Mouse (Mus musculus): ENCODE results near the gene Vgll4. TPM values are rescaled to one million over a fixed set of nuclear protein-coding genes. Genes with fewer than 3 reads are reported as not detected.

The Vgll4 gene
- polyA plus RNA-seq, 1 experiment from 2014 or later = 111 TPM

DNA sequence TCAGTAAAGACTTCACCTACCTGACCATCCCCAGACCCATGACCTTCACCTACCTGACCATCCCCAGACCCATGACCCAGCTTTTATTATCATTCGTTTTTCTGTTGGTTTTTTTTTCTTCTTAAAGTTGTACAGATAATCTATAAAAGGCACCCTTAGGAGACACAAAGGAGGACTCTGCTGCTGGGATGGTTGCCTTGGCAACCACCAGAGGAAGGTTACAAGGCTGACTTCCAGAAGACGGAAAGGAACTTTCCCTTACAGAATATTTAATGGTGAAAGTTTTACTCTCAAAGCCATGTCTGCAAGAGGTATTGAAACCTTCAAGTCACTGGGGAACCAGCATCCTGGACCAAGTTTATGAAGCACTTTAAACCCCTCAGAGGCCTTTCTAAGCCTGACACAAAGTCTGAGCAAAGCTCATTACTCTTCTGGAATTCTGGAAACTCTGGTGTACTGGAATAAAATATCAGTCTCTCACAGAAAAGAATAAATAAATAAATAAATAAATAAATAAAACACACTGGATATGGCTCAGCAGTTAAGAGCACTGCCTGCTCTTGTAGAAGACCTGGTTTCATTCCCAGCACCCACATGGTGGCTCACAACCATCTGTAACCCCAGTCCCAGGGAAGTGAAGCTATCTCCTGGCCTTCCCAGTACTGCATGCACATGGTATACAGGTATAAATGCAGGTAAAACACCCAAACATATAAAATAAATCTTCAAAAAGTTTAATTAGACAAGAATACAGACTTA is 3.2 kb downstream of the Vgll4 start:
- TF ChIP-seq CTCF (IDR thresholded peaks at IDR 0.05; ENCODE audit: low read depth) = no peak
- H3K9ac ChIP-seq = no peak overlapping the region
- no peaks in the 10 kb centered on the region for H3K9me3 ChIP-seq (ENCODE audit: low read depth, low read length)
- 45% methylated on average over 2 of the region's 2 CpGs for WGBS
- no peak for DNase-seq
- no peak overlapping the region for H3K4me3 ChIP-seq (ENCODE audit: low read depth, low read length)
- H3K36me3 ChIP-seq (ENCODE audit: insufficient read depth) = no peaks in the 10 kb centered on the region
- H3K27ac ChIP-seq (ENCODE audit: low read depth) = no peak overlapping the region
- peaks cover 9% of the 10 kb centered on the region; the same call in 1 of the 2 replicates for H3K4me1 ChIP-seq (ENCODE audit: insufficient read depth)
- H3K27me3 ChIP-seq (ENCODE audit: insufficient read depth, low read length) = peaks cover 23% of the 10 kb centered on the region
- ATAC-seq (ENCODE audit: insufficient read depth) = no peak
- peak overlapping the region; percentile 99; the same call in 1 of the 2 replicates for H3K4me2 ChIP-seq

GRCm38 (mm10) chr6:114965802-114966201 is 4.0 kb downstream of the Vgll4 start:
- no peak overlapping the region for H3K4me3 ChIP-seq (ENCODE audit: low read depth, low read length)
- DNase-seq = no peak
- peaks cover 23% of the 10 kb centered on the region for H3K27me3 ChIP-seq (ENCODE audit: insufficient read depth, low read length)
- 59% methylated on average over 3 of the region's 3 CpGs for WGBS
- no peak for ATAC-seq (ENCODE audit: insufficient read depth)
- no peaks in the 10 kb centered on the region for H3K36me3 ChIP-seq (ENCODE audit: insufficient read depth)
- H3K9me3 ChIP-seq (ENCODE audit: low read depth, low read length) = no peaks in the 10 kb centered on the region
- H3K9ac ChIP-seq = no peak overlapping the region
- peaks cover 9% of the 10 kb centered on the region; the same call in 1 of the 2 replicates for H3K4me1 ChIP-seq (ENCODE audit: insufficient read depth)
- H3K4me2 ChIP-seq = no peak overlapping the region
- no peak for TF ChIP-seq CTCF (IDR thresholded peaks at IDR 0.05; ENCODE audit: low read depth)
- no peak overlapping the region for H3K27ac ChIP-seq (ENCODE audit: low read depth)

- no peaks in the 10 kb centered on the region for H3K9me3 ChIP-seq (ENCODE audit: low read depth, low read length)
- peaks cover 23% of the 10 kb centered on the region for H3K27me3 ChIP-seq (ENCODE audit: insufficient read depth, low read length)
- no peaks in the 10 kb centered on the region for H3K36me3 ChIP-seq (ENCODE audit: insufficient read depth)
- peaks cover 9% of the 10 kb centered on the region; the same call in 1 of the 2 replicates for H3K4me1 ChIP-seq (ENCODE audit: insufficient read depth)
- WGBS = 55% methylated on average over 8 of the region's 8 CpGs
- ATAC-seq (ENCODE audit: insufficient read depth) = no peak
- H3K9ac ChIP-seq = no peak overlapping the region
- DNase-seq = no peak
- H3K27ac ChIP-seq (ENCODE audit: low read depth) = no peak overlapping the region
- no peak for TF ChIP-seq CTCF (IDR thresholded peaks at IDR 0.05; ENCODE audit: low read depth)
- no peak overlapping the region for H3K4me2 ChIP-seq
- no peak overlapping the region for H3K4me3 ChIP-seq (ENCODE audit: low read depth, low read length)
These were observed 4.4 kb downstream of the Vgll4 start for GRCm38 (mm10) chr6:114965396-114965795.

GRCm38 (mm10) chr6:114964235-114964634 is 5.6 kb downstream of the Vgll4 start:
- H3K36me3 ChIP-seq (ENCODE audit: insufficient read depth) = no peaks in the 10 kb centered on the region
- H3K27ac ChIP-seq (ENCODE audit: low read depth) = peak overlapping the region; percentile 26; the same call in 1 of the 2 replicates
- ATAC-seq (ENCODE audit: insufficient read depth) = no peak

DNA sequence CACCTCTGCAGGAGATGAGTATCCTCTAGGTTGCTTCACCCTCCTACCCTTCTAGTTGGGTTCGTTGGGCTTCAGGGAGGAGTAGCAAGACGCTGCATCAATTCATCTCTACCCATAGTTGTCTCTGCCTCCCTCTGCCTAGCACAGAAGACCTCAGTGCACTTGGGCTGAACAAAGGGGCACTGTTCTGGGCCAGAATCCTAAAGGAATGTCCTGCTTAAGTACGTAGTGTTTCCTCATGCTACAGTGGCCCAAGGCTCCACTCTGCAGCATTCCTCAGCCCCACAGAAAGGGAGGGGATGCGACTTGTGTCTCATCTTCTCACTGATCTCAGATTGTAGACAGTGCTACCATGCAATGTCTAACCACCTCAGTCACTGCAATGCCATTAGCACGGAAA is 6.2 kb downstream of the Vgll4 start:
- Histone ChIP-seq H3K27ac (ENCODE audit: low read depth) (0 out of 2 replicates have a peak overlapping the region, but pooled peaks have one; percentile 26), H3K9me3 (ENCODE audit: low read depth, low read length) (no peaks in the 10 kb centered on the region), H3K4me3 (ENCODE audit: low read depth, low read length) (no peak overlapping the region), H3K4me2 (no peak overlapping the region), H3K4me1 (ENCODE audit: insufficient read depth) (peaks cover 10% of the 10 kb centered on the region; the same call in 1 of the 2 replicates), H3K9ac (no peak overlapping the region), H3K27me3 (ENCODE audit: insufficient read depth, low read length) (peaks cover 10% of the 10 kb centered on the region; the same call in 1 of the 2 replicates), H3K36me3 (ENCODE audit: insufficient read depth) (no peaks in the 10 kb centered on the region)
- ATAC-seq (ENCODE audit: insufficient read depth) = peak; percentile 33; the same call in 1 of the 2 replicates
- TF ChIP-seq CTCF (IDR thresholded peaks at IDR 0.05; ENCODE audit: low read depth) = no peak
- peak; percentile 34 for DNase-seq
- WGBS = 53% methylated on average over 5 of the region's 5 CpGs

More at GRCm38 (mm10) chr6:114964235-114964634, 5.6 kb downstream of the Vgll4 start:
- WGBS = 65% methylated on average over 2 of the region's 2 CpGs
- H3K27me3 ChIP-seq (ENCODE audit: insufficient read depth, low read length) = peaks cover 15% of the 10 kb centered on the region
- H3K9ac ChIP-seq = no peak overlapping the region
- DNase-seq = peak; percentile 24
- H3K4me1 ChIP-seq (ENCODE audit: insufficient read depth) = peaks cover 9% of the 10 kb centered on the region; the same call in 1 of the 2 replicates
- no peak for TF ChIP-seq CTCF (IDR thresholded peaks at IDR 0.05; ENCODE audit: low read depth)
- H3K4me2 ChIP-seq = no peak overlapping the region
- no peaks in the 10 kb centered on the region for H3K9me3 ChIP-seq (ENCODE audit: low read depth, low read length)
- no peak overlapping the region for H3K4me3 ChIP-seq (ENCODE audit: low read depth, low read length)

- DNase-seq (peak; percentile 71), ATAC-seq (ENCODE audit: insufficient read depth) (no peak; the same call in 1 of the 2 replicates)
- H3K4me2 ChIP-seq = 0 out of 2 replicates have a peak overlapping the region, but pooled peaks have one; percentile 4
- TF ChIP-seq CTCF (IDR thresholded peaks at IDR 0.05; ENCODE audit: low read depth) = no peak
- H3K4me3 ChIP-seq (ENCODE audit: low read depth, low read length) = no peak overlapping the region
- H3K4me1 ChIP-seq (ENCODE audit: insufficient read depth) = peaks cover 19% of the 10 kb centered on the region
- peak overlapping the region; percentile 16; the same call in 1 of the 2 replicates for H3K27ac ChIP-seq (ENCODE audit: low read depth)
- no peaks in the 10 kb centered on the region for H3K27me3 ChIP-seq (ENCODE audit: insufficient read depth, low read length)
- no peaks in the 10 kb centered on the region for H3K36me3 ChIP-seq (ENCODE audit: insufficient read depth)
- no peaks in the 10 kb centered on the region for H3K9me3 ChIP-seq (ENCODE audit: low read depth, low read length)
- 61% methylated on average over 10 of the region's 10 CpGs for WGBS
- no peak overlapping the region for H3K9ac ChIP-seq
These were observed 8.3 kb downstream of the Vgll4 start for GRCm38 (mm10) chr6:114961276-114962068.
